Mouse (Mus musculus) kidney, adult 2 months (tissue): ENCODE measurements around the gene Hoxa1. TPM values are rescaled to one million over a fixed set of nuclear protein-coding genes. Genes with fewer than 3 reads are reported as not detected.

ENCODE experiments used
- DNase-seq: peaks from one replicate; pipeline ENCODE4 v3.0.0; 2021
- H3K27ac ChIP-seq: fragments of 200-500 bp; 2 replicates; pipeline ENCODE4 v1.5.1; 2012; ENCODE audit warnings: low read depth, low read length, control low read depth, inconsistent platforms; ENCODE audit not compliant: insufficient read depth
- H3K27me3 ChIP-seq: fragments of 200-500 bp; replicated peaks from 2 replicates; pipeline ENCODE4 v1.6.1; 2012; ENCODE audit warnings: mild to moderate bottlenecking, moderate library complexity, low read length, inconsistent platforms; ENCODE audit not compliant: control insufficient read depth, insufficient read depth
- H3K36me3 ChIP-seq: fragments of 200-500 bp; 2 replicates; pipeline ENCODE4 v1.6.1; 2012; ENCODE audit warnings: mild to moderate bottlenecking, moderate library complexity, low read length, inconsistent platforms; ENCODE audit not compliant: control insufficient read depth, insufficient read depth
- H3K4me1 ChIP-seq: fragments of 200-500 bp; 2 replicates; pipeline ENCODE4 v1.6.1; 2011; ENCODE audit warnings: low read length; ENCODE audit not compliant: control insufficient read depth, insufficient read depth
- H3K4me3 ChIP-seq: fragments of 200-500 bp; 2 replicates; pipeline ENCODE4 v1.5.1; 2011; ENCODE audit warnings: mild to moderate bottlenecking, low read depth, low read length, control low read depth; ENCODE audit not compliant: insufficient read depth
- CTCF ChIP-seq: fragments of 200-500 bp; conservative IDR thresholded peaks from 2 replicates; pipeline ENCODE4 v1.5.1; 2011; ENCODE audit warnings: low read depth, mild to moderate bottlenecking, control low read depth, low read length, moderate library complexity, mixed read lengths; ENCODE audit not compliant: insufficient read depth, insufficient read length
- POLR2A ChIP-seq: fragments of 200-500 bp; IDR thresholded peaks from one replicate; pipeline ENCODE4 v1.6.1; 2011; ENCODE audit warnings: low read depth, low read length, control low read depth
- WGBS: fragments of 180-500 bp; shearing (Covaris S2); methylation state at CpG from one replicate; pipeline ENCODE4 v1.1.7; 2018; 5-methylcytosine and 5-hydroxymethylcytosine counted together
- polyA plus RNA-seq: library from polyadenylated mRNA; depleted of rRNA; stranded (reverse); fragments of >200 nt; gene quantifications from 2 replicates; pipeline ENCODE4 v1.2.3, GENCODE M21; 2012

Gene Hoxa1
- polyA plus RNA-seq, 1 experiment = 1.3 TPM

DNA sequence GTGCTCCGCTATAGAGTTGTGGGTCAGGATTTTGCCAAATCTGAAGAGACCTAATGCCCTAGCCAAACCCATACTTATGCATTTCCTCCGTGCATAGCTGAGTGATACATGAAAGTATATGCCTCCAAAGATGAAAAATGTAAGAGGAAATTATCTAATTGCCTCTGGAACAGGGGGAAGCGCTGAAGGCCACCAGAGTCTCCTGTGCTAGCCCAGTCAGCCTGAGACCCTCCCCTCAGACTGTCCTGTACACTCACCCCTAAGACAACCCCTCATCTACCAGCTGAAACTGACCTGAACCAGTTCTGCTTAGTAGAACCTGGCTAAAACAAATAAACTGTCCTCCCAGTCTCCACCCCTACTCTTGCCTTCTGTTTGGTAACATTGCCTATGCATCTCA, 22.6 kb upstream of the Hoxa1 start:
- WGBS = 51% methylated on average over 3 of the region's 3 CpGs
- H3K4me1 ChIP-seq = peaks cover 44% of the 10 kb centered on the region
- no peak overlapping the region for H3K27ac ChIP-seq
- H3K4me3 ChIP-seq = no peak overlapping the region
- H3K27me3 ChIP-seq = no peaks in the 10 kb centered on the region
- H3K36me3 ChIP-seq = no peaks in the 10 kb centered on the region
- TF ChIP-seq CTCF = no peak
- no peak for TF ChIP-seq POLR2A
- DNase-seq = no peak

DNA sequence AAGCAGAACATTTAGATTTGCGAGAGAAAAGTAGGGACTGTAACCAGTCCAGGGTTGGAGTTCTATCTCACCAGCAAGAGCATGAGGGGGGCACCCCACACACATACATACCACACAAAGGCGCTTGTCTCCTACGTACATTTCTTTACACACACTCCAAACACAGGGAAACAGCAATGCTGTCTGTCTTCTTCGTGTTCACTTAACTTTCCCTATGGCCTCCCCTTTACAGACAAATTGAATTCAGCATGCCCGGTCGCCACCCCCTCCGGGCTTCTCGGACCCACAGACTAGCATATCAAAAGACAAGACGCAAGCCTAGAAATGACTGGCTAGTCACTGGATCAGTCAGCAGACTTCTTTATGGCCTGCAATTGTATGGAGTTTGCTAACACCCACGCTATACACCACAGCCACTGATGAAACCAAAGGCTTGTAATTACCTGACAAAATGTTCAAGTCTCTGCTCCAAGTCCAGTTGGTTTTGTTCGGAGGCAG, 22.1 kb upstream of the Hoxa1 start:
- WGBS = 44% methylated on average over 11 of the region's 11 CpGs
- Histone ChIP-seq H3K27ac (peak overlapping the region; percentile 47), H3K4me3 (no peak overlapping the region; the same call in 1 of the 2 replicates), H3K36me3 (no peaks in the 10 kb centered on the region), H3K4me1 (peaks cover 42% of the 10 kb centered on the region), H3K27me3 (no peaks in the 10 kb centered on the region)
- TF ChIP-seq POLR2A (no peak), CTCF (no peak)
- no peak for DNase-seq

DNA sequence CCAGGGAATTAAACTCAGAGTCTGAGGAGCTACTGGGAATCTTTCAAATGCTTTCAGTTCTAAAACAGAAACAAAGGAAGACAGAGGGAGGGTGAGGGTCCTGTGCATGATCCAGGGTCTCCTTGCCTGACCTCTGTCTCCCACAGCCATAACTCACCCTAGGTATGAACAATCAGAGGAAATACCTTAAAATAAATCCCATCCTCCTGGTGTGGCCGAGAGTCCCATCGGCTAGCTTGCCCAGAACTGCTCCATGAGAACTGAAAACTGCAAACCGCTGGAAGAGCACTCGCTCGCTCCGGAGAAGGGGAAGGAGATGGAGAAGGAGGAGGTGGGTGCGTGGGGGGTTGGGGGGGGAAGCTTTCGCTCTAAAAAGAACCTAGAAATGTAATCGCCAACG, 21.6 kb upstream of the Hoxa1 start:
- Histone ChIP-seq H3K27ac (peak overlapping the region; percentile 32; the same call in 1 of the 2 replicates), H3K27me3 (no peaks in the 10 kb centered on the region), H3K36me3 (no peaks in the 10 kb centered on the region), H3K4me1 (peaks cover 44% of the 10 kb centered on the region), H3K4me3 (peak overlapping the region; percentile 20; the same call in 1 of the 2 replicates)
- DNase-seq = peak; percentile 46
- 24% methylated on average over 10 of the region's 10 CpGs for WGBS
- TF ChIP-seq POLR2A = no peak

DNA sequence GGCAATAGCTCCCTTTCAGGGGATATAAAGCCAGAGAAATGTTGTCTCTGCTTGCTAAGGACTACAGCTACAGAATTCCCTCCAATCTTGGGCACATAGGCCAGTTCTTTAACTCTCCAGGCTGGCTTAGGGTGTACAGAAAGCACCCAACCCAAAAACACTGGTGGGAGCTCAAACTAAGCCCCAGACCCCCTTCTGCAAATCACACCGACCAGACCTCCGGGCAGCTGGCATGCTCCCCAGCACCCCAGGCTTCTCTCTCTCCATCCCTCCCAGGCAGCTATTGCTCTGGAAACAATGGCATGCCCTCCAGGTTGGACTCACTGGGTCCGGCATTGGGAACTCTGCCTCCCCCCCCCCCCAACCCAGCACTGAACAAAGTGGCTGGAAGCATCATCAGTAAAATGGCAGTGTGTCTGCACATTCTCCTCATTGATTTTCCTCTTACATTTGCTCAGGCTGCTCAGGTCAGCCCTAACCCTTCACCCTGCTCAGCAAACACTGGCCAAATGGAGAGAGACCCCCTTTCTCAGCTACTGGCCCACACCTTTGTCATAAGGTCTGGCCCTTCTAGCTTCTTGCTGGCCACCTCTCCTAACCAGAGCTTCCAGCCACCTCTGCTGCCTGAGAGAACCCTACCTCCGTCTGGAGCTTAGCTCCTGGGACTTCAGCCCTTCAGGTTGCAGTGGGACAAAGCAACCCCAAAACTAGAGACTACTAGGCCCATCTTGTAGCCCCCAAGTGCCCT, 21.0 kb upstream of the Hoxa1 start:
- Histone ChIP-seq H3K27me3 (no peaks in the 10 kb centered on the region), H3K4me1 (peaks cover 38% of the 10 kb centered on the region), H3K27ac (peak overlapping the region; percentile 32; the same call in 1 of the 2 replicates), H3K4me3 (no peak overlapping the region), H3K36me3 (no peaks in the 10 kb centered on the region)
- WGBS = 28% methylated on average over 4 of the region's 4 CpGs
- TF ChIP-seq POLR2A (no peak), CTCF (no peak)
- no peak for DNase-seq

DNA sequence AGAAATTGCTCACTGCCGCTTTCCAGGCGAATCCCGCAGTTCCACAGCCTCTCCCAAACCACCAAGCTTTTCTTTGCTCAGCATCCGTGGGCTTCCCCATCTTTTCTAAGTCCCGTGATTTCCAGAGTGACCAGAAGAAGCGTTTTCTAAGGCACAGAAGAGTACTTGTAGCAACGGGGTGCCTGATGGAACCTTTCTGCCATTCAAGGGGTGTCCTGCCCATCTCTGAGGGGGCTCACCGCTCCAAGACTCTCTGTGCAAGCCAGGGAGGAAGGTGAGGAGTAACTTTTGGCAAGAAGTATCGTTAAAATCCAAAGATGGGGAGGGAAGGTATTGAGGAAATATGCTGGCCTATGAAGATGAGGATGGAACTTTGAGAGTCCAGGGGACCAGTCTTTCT, 19.7 kb upstream of the Hoxa1 start:
- no peak for DNase-seq
- H3K36me3 ChIP-seq = no peaks in the 10 kb centered on the region
- peak overlapping the region; percentile 35; the same call in 1 of the 2 replicates for H3K27ac ChIP-seq
- 38% methylated on average over 9 of the region's 9 CpGs for whole genome bisulfite sequencing
- TF ChIP-seq POLR2A = no peak
- no peak for TF ChIP-seq CTCF
- no peaks in the 10 kb centered on the region for H3K27me3 ChIP-seq
- H3K4me3 ChIP-seq = peak overlapping the region; percentile 16; the same call in 1 of the 2 replicates
- H3K4me1 ChIP-seq = peaks cover 32% of the 10 kb centered on the region; the same call in 1 of the 2 replicates

DNA sequence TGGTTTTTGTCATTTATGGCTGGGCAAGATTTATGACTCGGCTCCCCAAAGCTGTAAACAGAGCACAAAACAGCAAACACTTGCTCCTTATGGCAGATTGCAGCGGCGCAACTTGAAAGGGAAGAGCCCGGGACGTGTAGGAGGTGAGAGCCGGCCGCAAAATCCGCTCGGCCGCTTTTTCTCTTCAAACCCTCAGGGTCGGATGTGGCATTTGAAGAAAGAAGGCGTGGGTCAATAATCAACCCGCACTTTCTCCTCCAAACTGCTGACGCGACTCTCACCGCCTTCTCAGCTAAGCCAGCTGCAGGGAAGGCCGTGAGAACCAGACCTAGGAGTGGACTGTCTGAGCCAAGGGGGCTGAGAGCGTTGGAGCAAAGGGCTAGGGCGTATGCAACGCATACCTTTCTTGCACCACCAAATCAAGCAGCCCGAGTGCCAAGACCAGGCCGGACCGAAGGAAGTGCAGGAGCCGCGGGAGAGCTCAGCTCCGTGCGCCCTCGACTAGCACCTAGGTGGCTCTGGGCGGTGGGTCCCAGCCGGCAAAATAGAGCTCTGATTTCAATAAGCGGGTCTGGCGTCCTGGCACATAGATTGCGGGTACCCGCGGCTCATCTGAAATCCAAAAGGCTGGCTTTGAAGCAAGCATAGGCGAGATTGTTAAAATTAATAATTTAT, 19.1 kb upstream of the Hoxa1 start, which contains the start of gene 5730596B20Rik:
TSS of gene 5730596B20Rik (plus strand) at position 438 of the 675 bp plus-strand sequence.
- 15% methylated on average over 36 of the region's 36 CpGs for WGBS
- DNase-seq = peak; percentile 92
- Histone ChIP-seq H3K27me3 (no peaks in the 10 kb centered on the region), H3K4me1 (peaks cover 32% of the 10 kb centered on the region; the same call in 1 of the 2 replicates), H3K27ac (peak within 1 kb of the TSS; percentile 59), H3K4me3 (peak within 1 kb of the TSS; percentile 29), H3K36me3 (no peaks in the 10 kb centered on the region)
- TF ChIP-seq CTCF (no peak), POLR2A (peak; percentile 35)

DNA sequence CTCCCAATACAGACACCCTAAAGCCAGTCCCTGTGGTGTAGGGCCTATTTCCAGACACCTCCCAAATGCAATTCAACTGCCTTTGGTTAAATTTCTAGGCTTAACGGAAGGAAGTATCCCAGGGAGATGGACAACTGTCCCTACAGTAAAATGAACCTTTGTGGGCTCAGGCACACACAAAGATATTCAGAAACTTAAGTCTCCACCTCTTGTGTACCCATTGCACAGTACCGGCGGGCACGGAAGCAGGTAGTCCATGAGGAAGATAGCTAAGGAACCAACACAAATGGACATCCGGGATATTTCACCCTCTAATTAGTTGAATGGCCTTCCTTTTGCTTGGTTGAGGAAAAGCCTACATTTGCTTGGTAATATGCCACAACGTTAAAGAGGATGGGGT, 18.3 kb upstream of the Hoxa1 start:
- H3K27ac ChIP-seq = peak overlapping the region; percentile 59
- peaks cover 32% of the 10 kb centered on the region; the same call in 1 of the 2 replicates for H3K4me1 ChIP-seq
- DNase-seq = peak; percentile 34
- peak overlapping the region; percentile 29 for H3K4me3 ChIP-seq
- TF ChIP-seq CTCF (no peak), POLR2A (no peak)
- WGBS = 28% methylated on average over 6 of the region's 6 CpGs
- no peaks in the 10 kb centered on the region for H3K27me3 ChIP-seq
- no peaks in the 10 kb centered on the region for H3K36me3 ChIP-seq
